Mouse (Mus musculus): Measurements from ENCODE around the gene Gh.

GRCm38 (mm10) chr11:106316416-106316815 is 14.8 kb upstream of the Gh start:
- TF ChIP-seq TCF12 (IDR thresholded peaks at IDR 0.05; ENCODE audit: insufficient read depth, poor library complexity, severe bottlenecking): no peak
- TF ChIP-seq POLR2A (IDR thresholded peaks at IDR 0.05; ENCODE audit: insufficient read length, low read depth): no peak
- TF ChIP-seq CEBPB (IDR thresholded peaks at IDR 0.05; ENCODE audit: insufficient read depth, poor library complexity, severe bottlenecking): no peak
- no peak for TF ChIP-seq USF1 (IDR thresholded peaks at IDR 0.05; ENCODE audit: low read depth)
- TF ChIP-seq MYOD1 (IDR thresholded peaks at IDR 0.05; ENCODE audit: control insufficient read depth in 1 of 3, insufficient read length in 2 of 3, low read depth in 2 of 3): no peak
- TF ChIP-seq MYOG (IDR thresholded peaks at IDR 0.05; ENCODE audit: control insufficient read depth in 1 of 3, insufficient read depth in 1 of 3, insufficient read length in 2 of 3, low read depth in 2 of 3): no peak
